Mouse (Mus musculus): ENCODE measurements around the gene Wnt6. TPM values are rescaled to one million over a fixed set of nuclear protein-coding genes. Genes with fewer than 3 reads are reported as not detected.
A peak's percentile ranks its signal among the peaks of the same experiment; 100 is the strongest.

Gene Wnt6
- polyA plus RNA-seq, 1 experiment from 2014 or later: 11.0 TPM

GRCm38 (mm10) chr1:74783554-74783953 is 11.9 kb downstream of the Wnt6 start:
- DNase-seq (ENCODE audit: low spot score): peak; percentile 26
- 1% methylated on average over 13 of the region's 13 CpGs for WGBS

DNA sequence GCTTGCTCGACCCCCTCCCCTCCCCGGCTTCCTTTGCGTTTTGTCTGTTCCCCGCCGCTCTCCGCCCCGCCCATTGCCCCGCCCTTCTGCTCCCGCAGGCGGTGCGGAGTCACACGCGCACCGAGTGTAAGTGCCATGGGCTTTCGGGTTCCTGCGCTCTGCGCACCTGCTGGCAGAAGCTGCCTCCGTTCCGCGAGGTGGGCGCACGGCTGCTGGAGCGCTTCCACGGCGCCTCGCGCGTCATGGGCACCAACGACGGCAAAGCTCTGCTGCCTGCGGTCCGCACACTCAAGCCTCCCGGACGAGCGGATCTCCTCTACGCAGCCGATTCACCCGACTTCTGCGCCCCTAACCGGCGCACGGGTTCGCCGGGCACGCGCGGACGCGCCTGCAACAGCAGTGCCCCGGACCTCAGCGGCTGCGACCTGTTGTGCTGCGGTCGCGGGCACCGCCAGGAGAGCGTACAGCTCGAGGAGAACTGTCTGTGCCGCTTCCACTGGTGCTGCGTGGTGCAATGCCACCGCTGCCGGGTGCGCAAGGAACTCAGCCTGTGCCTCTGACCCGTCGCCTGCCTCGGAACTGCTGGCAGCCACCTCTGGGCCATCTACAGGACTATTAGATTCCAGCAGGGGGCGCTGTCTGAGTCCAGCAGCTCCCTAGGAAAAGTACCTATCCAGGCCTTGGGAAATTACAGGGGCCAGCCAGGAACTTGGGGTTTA is 12.5 kb downstream of the Wnt6 start:
- peaks cover 99% of the 10 kb centered on the region for H3K27me3 ChIP-seq (ENCODE audit: low read depth, poor library complexity, severe bottlenecking)
- H3K4me1 ChIP-seq: peaks cover 37% of the 10 kb centered on the region
- WGBS: 1% methylated on average over 67 of the region's 67 CpGs
- no peak overlapping the region; the same call in 1 of the 2 replicates for H3K27ac ChIP-seq (replicated peaks)
- H3K36me3 ChIP-seq: no peaks in the 10 kb centered on the region
- no peaks in the 10 kb centered on the region for H3K9me3 ChIP-seq (replicated peaks)
- peak; percentile 80 for DNase-seq (ENCODE audit: low spot score)
- peak overlapping the region; percentile 63 for H3K4me3 ChIP-seq

More at GRCm38 (mm10) chr1:74783554-74783953, 11.9 kb downstream of the Wnt6 start:
- Histone ChIP-seq H3K36me3 (no peaks in the 10 kb centered on the region), H3K27me3 (ENCODE audit: low read depth, poor library complexity, severe bottlenecking) (peaks cover 99% of the 10 kb centered on the region), H3K4me3 (peak overlapping the region; percentile 63), H3K4me1 (peaks cover 37% of the 10 kb centered on the region), H3K9me3 (replicated peaks) (no peaks in the 10 kb centered on the region), H3K27ac (replicated peaks) (no peak overlapping the region)

DNA sequence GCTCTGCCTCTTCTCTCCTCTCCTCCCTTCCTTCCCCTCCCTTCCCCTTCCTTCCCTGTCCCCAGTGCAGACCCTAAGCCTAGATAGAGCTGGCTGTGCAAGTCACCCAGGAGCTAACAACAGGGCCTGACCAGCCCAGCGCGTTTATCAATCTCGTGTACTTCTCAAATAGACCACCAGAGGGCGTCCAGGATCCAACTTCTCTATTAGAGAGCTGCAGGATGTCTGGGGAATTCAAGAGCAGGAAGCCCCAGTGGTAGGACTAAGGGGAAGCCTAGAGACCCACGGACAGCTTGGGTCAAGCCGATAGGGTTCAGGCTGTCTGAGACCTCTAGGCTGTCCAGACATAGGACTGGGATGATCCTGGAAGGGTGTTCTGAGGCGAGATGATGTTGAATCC is 16.2 kb downstream of the Wnt6 start:
- DNase-seq (ENCODE audit: low spot score): peak; percentile 84
- Histone ChIP-seq H3K4me1 (peaks cover 52% of the 10 kb centered on the region), H3K9me3 (replicated peaks) (no peaks in the 10 kb centered on the region), H3K36me3 (no peaks in the 10 kb centered on the region), H3K27ac (replicated peaks) (no peak overlapping the region), H3K27me3 (ENCODE audit: low read depth, poor library complexity, severe bottlenecking) (peaks cover 99% of the 10 kb centered on the region), H3K4me3 (no peak overlapping the region)
- WGBS: 10% methylated on average over 7 of the region's 7 CpGs

GRCm38 (mm10) chr1:74788603-74789176 is 17.0 kb downstream of the Wnt6 start:
- no peak for DNase-seq (ENCODE audit: low spot score)

GRCm38 (mm10) chr1:74790095-74790494 is 18.4 kb downstream of the Wnt6 start:
- Histone ChIP-seq H3K4me1 (peaks cover 56% of the 10 kb centered on the region), H3K9me3 (replicated peaks) (no peaks in the 10 kb centered on the region), H3K27ac (replicated peaks) (no peak overlapping the region), H3K27me3 (ENCODE audit: low read depth, poor library complexity, severe bottlenecking) (peaks cover 99% of the 10 kb centered on the region), H3K4me3 (no peak overlapping the region), H3K36me3 (no peaks in the 10 kb centered on the region)
- 9% methylated on average over 3 of the region's 3 CpGs for WGBS
- peak; percentile 24 for DNase-seq (ENCODE audit: low spot score)

More at GRCm38 (mm10) chr1:74788603-74789176, 17.0 kb downstream of the Wnt6 start:
- Histone ChIP-seq H3K4me1 (peaks cover 52% of the 10 kb centered on the region), H3K9me3 (replicated peaks) (no peaks in the 10 kb centered on the region), H3K27me3 (ENCODE audit: low read depth, poor library complexity, severe bottlenecking) (peaks cover 99% of the 10 kb centered on the region), H3K4me3 (no peak overlapping the region), H3K36me3 (no peaks in the 10 kb centered on the region), H3K27ac (replicated peaks) (no peak overlapping the region)
- 13% methylated on average over 6 of the region's 6 CpGs for WGBS

- WGBS: 2% methylated on average over 11 of the region's 11 CpGs
- Histone ChIP-seq H3K36me3 (no peaks in the 10 kb centered on the region), H3K27me3 (ENCODE audit: low read depth, poor library complexity, severe bottlenecking) (peaks cover 100% of the 10 kb centered on the region), H3K9me3 (replicated peaks) (no peaks in the 10 kb centered on the region), H3K4me1 (peaks cover 66% of the 10 kb centered on the region), H3K27ac (replicated peaks) (no peak within 1 kb of the TSS), H3K4me3 (peak within 1 kb of the TSS; percentile 43)
- DNase-seq (ENCODE audit: low spot score): peak; percentile 17
Measured at GRCm38 (mm10) chr1:74791249-74791648, 19.6 kb downstream of the Wnt6 start, which contains the start of gene Wnt10a. Wnt10a (plus strand) TSS chr1:74791516.

DNA sequence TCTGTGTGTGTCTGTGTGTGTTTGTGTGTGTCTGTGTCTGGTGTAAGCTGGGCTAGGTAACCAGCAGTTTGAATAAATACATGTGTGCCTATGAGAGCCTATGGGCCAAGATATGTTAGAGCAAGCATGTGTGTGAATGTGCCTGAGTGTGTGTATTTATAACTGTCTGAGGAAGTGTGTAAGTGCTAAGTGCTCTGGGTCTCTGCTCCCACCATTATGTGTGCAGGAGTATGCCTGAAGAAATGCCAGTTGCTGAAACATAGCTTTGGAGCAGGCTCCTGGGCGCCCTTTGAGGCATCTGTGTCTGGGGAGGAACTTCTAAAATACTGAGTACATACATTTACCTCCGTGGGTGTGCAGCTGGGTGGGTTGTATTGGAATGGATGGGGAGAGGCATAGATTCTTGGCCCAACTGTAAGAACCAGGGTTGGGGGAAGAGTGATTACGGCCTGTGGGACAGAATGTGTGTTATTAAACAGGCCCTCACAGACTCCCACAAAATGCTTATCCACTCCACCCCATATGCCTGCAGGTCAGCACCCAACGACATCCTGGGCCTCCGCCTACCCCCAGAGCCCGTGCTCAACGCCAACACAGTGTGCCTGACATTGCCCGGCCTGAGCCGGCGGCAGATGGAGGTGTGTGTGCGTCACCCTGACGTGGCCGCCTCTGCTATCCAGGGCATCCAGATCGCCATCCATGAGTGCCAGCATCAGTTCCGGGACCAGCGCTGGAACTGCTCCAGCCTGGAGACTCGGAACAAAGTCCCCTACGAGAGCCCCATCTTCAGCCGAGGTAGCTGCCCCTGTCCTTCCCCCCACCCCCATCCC is 21.4 kb downstream of the Wnt6 start:
- DNase-seq (ENCODE audit: low spot score): peak; percentile 34
- peaks cover 100% of the 10 kb centered on the region for H3K27me3 ChIP-seq (ENCODE audit: low read depth, poor library complexity, severe bottlenecking)
- no peaks in the 10 kb centered on the region for H3K9me3 ChIP-seq (replicated peaks)
- 5% methylated on average over 19 of the region's 19 CpGs for WGBS
- 0 out of 2 replicates have a peak overlapping the region, but pooled peaks have one; percentile 6 for H3K27ac ChIP-seq (replicated peaks)
- no peak overlapping the region for H3K4me3 ChIP-seq
- peaks cover 84% of the 10 kb centered on the region for H3K4me1 ChIP-seq
- no peaks in the 10 kb centered on the region for H3K36me3 ChIP-seq

DNA sequence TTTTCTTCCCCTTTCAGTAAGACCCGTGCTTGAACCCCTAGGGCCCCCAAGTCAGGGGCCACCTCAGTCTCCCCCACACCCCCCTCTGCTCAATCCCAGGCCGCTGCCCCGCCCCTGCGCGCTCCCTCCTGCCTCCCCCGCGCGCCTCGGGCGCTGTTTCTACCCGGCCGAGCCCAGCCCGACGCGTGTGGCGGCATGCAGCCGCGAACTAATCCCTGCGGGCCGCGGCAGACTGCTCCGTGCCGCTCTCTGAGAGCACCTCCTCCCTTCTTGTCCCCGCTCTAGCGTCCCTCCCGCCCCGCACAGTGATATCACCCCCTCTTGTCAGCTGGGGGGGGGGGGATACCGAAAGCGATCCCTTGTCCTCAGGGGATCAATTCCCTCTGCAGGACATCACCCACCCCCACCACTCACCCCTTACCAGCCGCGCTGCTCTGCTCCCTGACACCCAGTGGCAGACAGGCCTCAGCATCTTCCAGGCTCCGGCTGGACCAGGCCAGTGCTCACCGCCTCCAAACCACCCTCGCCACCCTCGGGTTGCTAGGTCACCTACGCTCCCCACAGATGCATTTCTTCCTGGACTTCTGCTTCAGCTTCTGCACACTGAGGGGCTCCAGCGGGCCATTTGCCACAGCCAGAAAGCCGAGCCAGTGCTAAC is 22.9 kb downstream of the Wnt6 start:
- WGBS: under 1% methylated on average over 38 of the region's 38 CpGs
- H3K4me1 ChIP-seq: peaks cover 84% of the 10 kb centered on the region
- peak; percentile 67 for DNase-seq (ENCODE audit: low spot score)

GRCm38 (mm10) chr1:74795145-74795529 is 23.4 kb downstream of the Wnt6 start:
- Histone ChIP-seq H3K4me3 (peak overlapping the region; percentile 49; the same call in 1 of the 2 replicates), H3K36me3 (no peaks in the 10 kb centered on the region), H3K9me3 (replicated peaks) (no peaks in the 10 kb centered on the region), H3K27me3 (ENCODE audit: low read depth, poor library complexity, severe bottlenecking) (peaks cover 100% of the 10 kb centered on the region), H3K4me1 (peaks cover 81% of the 10 kb centered on the region), H3K27ac (replicated peaks) (peak overlapping the region; percentile 55; the same call in 1 of the 2 replicates)
- no peak for DNase-seq (ENCODE audit: low spot score)
- under 1% methylated on average over 10 of the region's 11 CpGs for WGBS

More for the DNA sequence above, 22.9 kb downstream of the Wnt6 start:
- Histone ChIP-seq H3K27ac (replicated peaks) (peak overlapping the region; percentile 55), H3K9me3 (replicated peaks) (no peaks in the 10 kb centered on the region), H3K4me3 (peak overlapping the region; percentile 49), H3K27me3 (ENCODE audit: low read depth, poor library complexity, severe bottlenecking) (peaks cover 100% of the 10 kb centered on the region), H3K36me3 (no peaks in the 10 kb centered on the region)

- H3K27ac ChIP-seq (replicated peaks): 0 out of 2 replicates have a peak overlapping the region, but pooled peaks have one; percentile 58
- no peaks in the 10 kb centered on the region for H3K36me3 ChIP-seq
- H3K9me3 ChIP-seq (replicated peaks): no peaks in the 10 kb centered on the region
- H3K4me3 ChIP-seq: 0 out of 2 replicates have a peak overlapping the region, but pooled peaks have one; percentile 14
- H3K27me3 ChIP-seq (ENCODE audit: low read depth, poor library complexity, severe bottlenecking): peaks cover 100% of the 10 kb centered on the region
- 7% methylated on average over 5 of the region's 5 CpGs for WGBS
- H3K4me1 ChIP-seq: peaks cover 71% of the 10 kb centered on the region
- peak; percentile 71 for DNase-seq (ENCODE audit: low spot score)
Measured at GRCm38 (mm10) chr1:74797459-74797858, 25.8 kb downstream of the Wnt6 start.

- DNase-seq (ENCODE audit: low spot score): peak; percentile 40
Measured at GRCm38 (mm10) chr1:74800424-74800888, 28.8 kb downstream of the Wnt6 start.

GRCm38 (mm10) chr1:74801631-74802140 is 30.0 kb downstream of the Wnt6 start:
- WGBS: 10% methylated on average over 6 of the region's 6 CpGs
- Histone ChIP-seq H3K36me3 (no peaks in the 10 kb centered on the region), H3K9me3 (replicated peaks) (no peaks in the 10 kb centered on the region), H3K4me1 (peaks cover 76% of the 10 kb centered on the region), H3K27ac (replicated peaks) (no peak overlapping the region), H3K4me3 (no peak overlapping the region), H3K27me3 (ENCODE audit: low read depth, poor library complexity, severe bottlenecking) (peaks cover 100% of the 10 kb centered on the region)
- DNase-seq (ENCODE audit: low spot score): peak; percentile 29

More at GRCm38 (mm10) chr1:74800424-74800888, 28.8 kb downstream of the Wnt6 start:
- Histone ChIP-seq H3K4me1 (peaks cover 74% of the 10 kb centered on the region), H3K4me3 (peak overlapping the region; percentile 37), H3K9me3 (replicated peaks) (no peaks in the 10 kb centered on the region), H3K27ac (replicated peaks) (no peak overlapping the region), H3K27me3 (ENCODE audit: low read depth, poor library complexity, severe bottlenecking) (peaks cover 100% of the 10 kb centered on the region), H3K36me3 (no peaks in the 10 kb centered on the region)
- under 1% methylated on average over 29 of the region's 29 CpGs for WGBS

Data from midbrain, embryonic 10.5 days (tissue).